Mouse (Mus musculus): ENCODE results near the gene Mpp6.

GRCm38 (mm10) chr6:50169771-50170170, 59.7 kb downstream of the Mpp6 start:
- TF ChIP-seq CTCF (conservative IDR thresholded peaks at IDR 0.05; ENCODE audit: insufficient read depth, insufficient read length, low read depth, low read length) (no peak), POLR2A (IDR thresholded peaks at IDR 0.05; ENCODE audit: low read depth, low read length) (no peak)

All from kidney, adult 2 months (tissue).